8 mouse cellular contexts compared by ENCODE assay signal in the genomic region with DNA sequence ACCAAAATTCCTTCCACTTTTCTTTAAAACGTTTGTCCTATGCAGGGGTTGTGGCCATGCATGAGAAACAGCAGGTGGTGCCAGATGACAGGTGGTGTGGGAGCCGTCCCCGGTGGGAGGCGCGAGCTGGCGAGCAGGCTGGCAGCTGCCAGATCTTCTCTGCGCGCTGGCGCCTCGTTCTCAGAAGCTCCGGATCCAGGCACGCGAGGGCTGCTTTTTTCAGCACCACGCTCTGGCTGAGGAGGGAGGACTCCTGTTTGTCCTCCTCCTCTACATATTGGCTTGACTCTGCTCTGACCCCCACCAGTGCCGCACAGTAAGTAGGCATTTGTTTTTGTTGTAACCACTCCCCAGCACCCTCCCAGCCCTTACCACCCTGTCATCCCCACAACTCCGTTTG. TPM values are rescaled to one million over a fixed set of nuclear protein-coding genes. Genes with fewer than 3 reads are reported as not detected.
DNase-seq lines count a peak whose midpoint lies in the region; ATAC-seq and TF ChIP-seq lines count a peak whose summit lies in the region.

A gene (plus strand): TSS at position 183 of the 400 bp plus-strand sequence.

- no peaks in the 10 kb centered on the region for H3K9me3 ChIP-seq in embryonic facial prominence, embryonic 10.5 days
- H3K9me3 ChIP-seq in limb, embryonic 10.5 days (replicated peaks), result no peaks in the 10 kb centered on the region
- H3K9me3 ChIP-seq in midbrain, embryonic 14.5 days (ENCODE audit: control insufficient read depth, low read length), result no peaks in the 10 kb centered on the region

- H3K4me1 ChIP-seq in embryonic facial prominence, embryonic 10.5 days, result peaks cover 39% of the 10 kb centered on the region
- H3K4me1 ChIP-seq in heart, adult 2 months (ENCODE audit: control insufficient read depth, insufficient read depth, low read length), result no peaks in the 10 kb centered on the region
- peaks cover 4% of the 10 kb centered on the region; the same call in 1 of the 2 replicates for H3K4me1 ChIP-seq in kidney, adult 2 months (ENCODE audit: control insufficient read depth, insufficient read depth, low read length)
- H3K4me1 ChIP-seq in limb, embryonic 10.5 days, result peaks cover 31% of the 10 kb centered on the region
- peaks cover 17% of the 10 kb centered on the region for H3K4me1 ChIP-seq in midbrain, embryonic 14.5 days (ENCODE audit: control insufficient read depth, insufficient read depth, low read length)

- intact Hi-C loops in heart, adult 2 months (cut with DNase I), result loop anchor here (1.0 to 10.0 kb wide), 2 partner anchors 135 to 162 kb away; no protein-coding TSS in a partner anchor

- TF ChIP-seq EP300 in heart, adult 2 months (IDR thresholded peaks at IDR 0.05; ENCODE audit: insufficient read depth, low read depth, low read length), result no peak

- no peak within 1 kb of the TSS for H3K9ac ChIP-seq in heart, adult 2 months (ENCODE audit: low read depth, low read length)
- peak within 1 kb of the TSS; percentile 91 for H3K9ac ChIP-seq in midbrain, embryonic 14.5 days (replicated peaks; ENCODE audit: low read length)

- no peaks in the 10 kb centered on the region; the same call in 1 of the 2 replicates for H3K36me3 ChIP-seq in embryonic facial prominence, embryonic 10.5 days (replicated peaks)
- no peaks in the 10 kb centered on the region for H3K36me3 ChIP-seq in heart, adult 2 months (ENCODE audit: control insufficient read depth, insufficient read depth, low read length)
- H3K36me3 ChIP-seq in kidney, adult 2 months (ENCODE audit: control insufficient read depth, insufficient read depth, low read length), result no peaks in the 10 kb centered on the region
- no peaks in the 10 kb centered on the region for H3K36me3 ChIP-seq in limb, embryonic 10.5 days
- H3K36me3 ChIP-seq in midbrain, embryonic 14.5 days (ENCODE audit: control insufficient read depth, insufficient read depth, low read length), result peaks cover 22% of the 10 kb centered on the region

- H3K27me3 ChIP-seq in embryonic facial prominence, embryonic 10.5 days (replicated peaks; ENCODE audit: low read depth, poor library complexity, severe bottlenecking), result no peaks in the 10 kb centered on the region; the same call in 1 of the 2 replicates
- peaks cover 2% of the 10 kb centered on the region; the same call in 1 of the 2 replicates for H3K27me3 ChIP-seq in heart, adult 2 months (ENCODE audit: control insufficient read depth, insufficient read depth, low read length)
- H3K27me3 ChIP-seq in kidney, adult 2 months (replicated peaks; ENCODE audit: control insufficient read depth, insufficient read depth, low read length), result no peaks in the 10 kb centered on the region
- H3K27me3 ChIP-seq in limb, embryonic 10.5 days (ENCODE audit: low read depth, poor library complexity, severe bottlenecking), result peaks cover 40% of the 10 kb centered on the region
- H3K27me3 ChIP-seq in midbrain, embryonic 14.5 days (ENCODE audit: control insufficient read depth, insufficient read depth, low read length), result no peaks in the 10 kb centered on the region

- WGBS in embryonic facial prominence, embryonic 10.5 days, result 0% methylated on average over 16 of the region's 16 CpGs
- WGBS in heart, adult 2 months, result under 1% methylated on average over 16 of the region's 16 CpGs
- WGBS in kidney, adult 2 months, result under 1% methylated on average over 16 of the region's 16 CpGs
- WGBS in limb, embryonic 10.5 days, result 2% methylated on average over 16 of the region's 16 CpGs
- under 1% methylated on average over 16 of the region's 16 CpGs for WGBS in midbrain, embryonic 14.5 days

- no peak for TF ChIP-seq POLR2A in heart, adult 2 months (IDR thresholded peaks at IDR 0.05; ENCODE audit: insufficient read depth, low read depth, low read length)
- no peak for TF ChIP-seq POLR2A in kidney, adult 2 months (IDR thresholded peaks at IDR 0.05; ENCODE audit: low read depth, low read length)

- peak within 1 kb of the TSS; percentile 77 for H3K27ac ChIP-seq in embryonic facial prominence, embryonic 10.5 days (replicated peaks)
- no peak within 1 kb of the TSS for H3K27ac ChIP-seq in heart, adult 2 months
- H3K27ac ChIP-seq in kidney, adult 2 months (ENCODE audit: insufficient read depth, low read depth, low read length), result no peak within 1 kb of the TSS
- no peak within 1 kb of the TSS for H3K27ac ChIP-seq in limb, embryonic 10.5 days
- peak within 1 kb of the TSS; percentile 95 for H3K27ac ChIP-seq in midbrain, embryonic 14.5 days (replicated peaks; ENCODE audit: low read depth, low read length)

- peak within 1 kb of the TSS; percentile 51 for H3K4me3 ChIP-seq in embryonic facial prominence, embryonic 10.5 days
- H3K4me3 ChIP-seq in heart, adult 2 months, result no peak within 1 kb of the TSS
- H3K4me3 ChIP-seq in kidney, adult 2 months (ENCODE audit: insufficient read depth, low read depth, low read length), result peak within 1 kb of the TSS; percentile 9; the same call in 1 of the 2 replicates
- peak within 1 kb of the TSS; percentile 25 for H3K4me3 ChIP-seq in limb, embryonic 10.5 days
- H3K4me3 ChIP-seq in midbrain, embryonic 14.5 days (replicated peaks; ENCODE audit: low read depth, low read length), result peak within 1 kb of the TSS; percentile 52

- H3K4me2 ChIP-seq in midbrain, embryonic 14.5 days (ENCODE audit: low read length), result peak within 1 kb of the TSS; percentile 72

- DNase-seq in adrenal gland, adult 18-20 months (ENCODE audit: low spot score in 2 of 2), result peak; percentile 46 to 56
- peak; percentile 86 for DNase-seq in embryonic facial prominence, embryonic 10.5 days (ENCODE audit: low spot score)
- DNase-seq in heart, adult 2 months, result peak; percentile 56 to 78
- peak; percentile 81 for DNase-seq in kidney, adult 2 months
- peak; percentile 80 for DNase-seq in limb, embryonic 10.5 days (ENCODE audit: low spot score)
- DNase-seq in midbrain, embryonic 14.5 days, result peak; percentile 96
- peak; percentile 46 to 55 for DNase-seq in spleen, adult 18-20 months
- DNase-seq in c-Kit-positive CD71-positive TER-119-positive erythroid progenitor cells, embryonic 14.5 days (ENCODE audit: low spot score), result no peak

- peak; percentile 75 for TF ChIP-seq CTCF in heart, adult 2 months (IDR thresholded peaks at IDR 0.05)
- TF ChIP-seq CTCF in kidney, adult 2 months (conservative IDR thresholded peaks at IDR 0.05; ENCODE audit: insufficient read depth, insufficient read length, low read depth, low read length), result peak; percentile 70

- ATAC-seq in midbrain, embryonic 14.5 days (ENCODE audit: low FRiP score, low TSS enrichment), result peak; percentile 91

- H3K79me2 ChIP-seq in heart, adult 2 months (replicated peaks; ENCODE audit: control insufficient read depth, insufficient read depth, low read length), result no peaks in the 10 kb centered on the region

RNA-seq across cellular contexts. Expression of the gene that starts here (rescaled TPM):
- total RNA-seq in adrenal gland, adult 18-20 months (2021), result 10 to 100 TPM; 32.0 to 51.2 TPM
- polyA plus RNA-seq in embryonic facial prominence, embryonic 10.5 days (2016; fragmentation: Nextera tagmentation; extraction: Ambion mirVana), result 10.1 and 11.3 TPM in 2 replicates
- 1 to 10 TPM in 1 of 2 experiments, under 1 TPM in 1; 0.76 to 1.4 TPM for total RNA-seq in heart, adult 2 months (2021)
- polyA plus RNA-seq in heart, adult 2 months (2012; rRNA removed), result 1.1 and 1.2 TPM in 2 replicates
- polyA plus RNA-seq in kidney, adult 2 months (2012; rRNA removed), result 2.9 and 4.0 TPM in 2 replicates
- polyA plus RNA-seq in limb, embryonic 10.5 days (2016; fragmentation: Nextera tagmentation; extraction: Ambion mirVana), result 1.1 and 2.0 TPM in 2 replicates
- 209 and 548 TPM in 2 replicates for polyA plus RNA-seq in midbrain, embryonic 14.5 days (2014; fragmentation: Nextera tagmentation; extraction: Ambion mirVana)

Comparison
In these comparisons a context has a peak if more than half of its experiments do, and no peak if none do; other contexts are left out.
1. RNA of the gene that starts here (total RNA-seq): 32.0 to 51.2 TPM in adrenal gland, adult 18-20 months; 0.76 to 1.4 TPM in heart, adult 2 months; every median in the first group is over 10 times any median in the second.
2. RNA of the gene that starts here (polyA plus RNA-seq): 209 to 548 TPM in midbrain, embryonic 14.5 days; 10.1 to 11.3 TPM in embryonic facial prominence, embryonic 10.5 days, 2.9 to 4.0 TPM in kidney, adult 2 months, 1.1 to 2.0 TPM in limb, embryonic 10.5 days and 1.1 to 1.2 TPM in heart, adult 2 months; every median in the first group is over 10 times any median in the second.
3. H3K27ac ChIP-seq: peak in embryonic facial prominence, embryonic 10.5 days (single experiment) and midbrain, embryonic 14.5 days (single experiment); none in heart, adult 2 months (single experiment), kidney, adult 2 months (single experiment) and limb, embryonic 10.5 days (single experiment).